Mouse (Mus musculus) adipocyte (in vitro differentiated cells): Measurements from ENCODE around the gene Hipk1.
"Not testable (repeated sequence)": the region's sequence is repeated elsewhere in the genome, so short reads cannot be mapped to it uniquely, and the experiment has no call there.

Experiments
- DNase-seq: peaks from one replicate; pipeline ENCODE4 v3.0.0-alpha.2; 2016; ENCODE audit warnings: low spot score

Gene Hipk1

GRCm38 (mm10) chr3:103791230-103792110, at the start of gene Hipk1:
TSS of gene Hipk1 (minus strand) at chr3:103791563.
- DNase-seq: peak; percentile 88

GRCm38 (mm10) chr3:103840946-103841345, 49.6 kb upstream of the Hipk1 start:
- DNase-seq: not testable (repeated sequence)

GRCm38 (mm10) chr3:103840195-103840594, 48.8 kb upstream of the Hipk1 start:
- not testable (repeated sequence) for DNase-seq

- DNase-seq: no peak
These were observed 48.3 kb upstream of the Hipk1 start for GRCm38 (mm10) chr3:103839711-103840110.

- no peak for DNase-seq
These were observed 45.1 kb upstream of the Hipk1 start for GRCm38 (mm10) chr3:103836453-103836852.

GRCm38 (mm10) chr3:103835951-103836310, 44.6 kb upstream of the Hipk1 start:
- DNase-seq: no peak

GRCm38 (mm10) chr3:103835272-103835950, 44.0 kb upstream of the Hipk1 start:
- DNase-seq: peak; percentile 26

- no peak for DNase-seq
These were observed 42.6 kb upstream of the Hipk1 start for GRCm38 (mm10) chr3:103834001-103834400.

GRCm38 (mm10) chr3:103832426-103832825, 41.1 kb upstream of the Hipk1 start, which contains the start of gene Bcl2l15:
TSS of gene Bcl2l15 (plus strand) at chr3:103832601.
- no peak for DNase-seq

GRCm38 (mm10) chr3:103831146-103831545, 39.8 kb upstream of the Hipk1 start:
- no peak for DNase-seq

GRCm38 (mm10) chr3:103830681-103831080, 39.3 kb upstream of the Hipk1 start:
- not testable (repeated sequence) for DNase-seq

- DNase-seq: no peak
These were observed 37.7 kb upstream of the Hipk1 start for GRCm38 (mm10) chr3:103829036-103829435.

GRCm38 (mm10) chr3:103827548-103827947, 36.2 kb upstream of the Hipk1 start:
- no peak for DNase-seq

GRCm38 (mm10) chr3:103810967-103811366, 19.6 kb upstream of the Hipk1 start:
- DNase-seq: no peak

GRCm38 (mm10) chr3:103809799-103810150, 18.4 kb upstream of the Hipk1 start:
- DNase-seq: no peak

- DNase-seq: peak; percentile 95
These were observed 17.8 kb upstream of the Hipk1 start, which contains the start of the genes Dclre1b, Ap4b1 and Gm43064 for GRCm38 (mm10) chr3:103808891-103809798. TSS of gene Dclre1b (minus strand) at chr3:103809444. TSS of gene Ap4b1 (plus strand) at chr3:103809520. TSS of gene Gm43064 (plus strand) at chr3:103809573.

GRCm38 (mm10) chr3:103805671-103806070, 14.3 kb upstream of the Hipk1 start:
- peak; percentile 44 for DNase-seq

- no peak for DNase-seq
These were observed 11.5 kb upstream of the Hipk1 start for GRCm38 (mm10) chr3:103802861-103803260.

- peak; percentile 99 for DNase-seq
These were observed 10.5 kb upstream of the Hipk1 start for GRCm38 (mm10) chr3:103801631-103802531.

GRCm38 (mm10) chr3:103799507-103799906, 8.1 kb upstream of the Hipk1 start:
- DNase-seq: no peak

- DNase-seq: no peak
These were observed 5.0 kb upstream of the Hipk1 start for GRCm38 (mm10) chr3:103796389-103796788.
